Mouse (Mus musculus) embryonic fibroblast, embryonic 13.5 days (primary cell): ENCODE data around the gene Abhd6. TPM values are rescaled to one million over a fixed set of nuclear protein-coding genes. Genes with fewer than 3 reads are reported as not detected.

Experiments used
- H3K27ac ChIP-seq: 2 replicates; pipeline ENCODE4 v1.5.1; 2012; ENCODE audit warnings: low read length, control low read depth, inconsistent platforms; ENCODE audit not compliant: insufficient read depth
- H3K4me1 ChIP-seq: 2 replicates; pipeline ENCODE4 v1.6.1; 2011; ENCODE audit warnings: low read length; ENCODE audit not compliant: control insufficient read depth, insufficient read depth
- H3K4me3 ChIP-seq: 2 replicates; pipeline ENCODE4 v1.5.1; 2011; ENCODE audit warnings: mild to moderate bottlenecking, control low read depth, low read length; ENCODE audit not compliant: insufficient read depth
- CTCF ChIP-seq: IDR thresholded peaks from 2 replicates; pipeline ENCODE4 v1.5.1; 2011; ENCODE audit warnings: mild to moderate bottlenecking, control low read depth, low read length, moderate library complexity, borderline replicate concordance; ENCODE audit not compliant: insufficient read depth
- POLR2A ChIP-seq: IDR thresholded peaks from 2 replicates; pipeline ENCODE4 v1.6.1; 2011; ENCODE audit warnings: low read depth, mild to moderate bottlenecking, control low read depth, low read length, moderate library complexity
- polyA plus RNA-seq: library from polyadenylated mRNA; stranded (reverse); fragments of >200 nt; gene quantifications from 2 replicates; pipeline ENCODE4 v1.2.4, GENCODE M21; 2011; ENCODE audit warnings: low read depth; ENCODE audit not compliant: missing spikeins, insufficient read length

Gene Abhd6
- polyA plus RNA-seq, 1 experiment: 6.4 TPM

DNA sequence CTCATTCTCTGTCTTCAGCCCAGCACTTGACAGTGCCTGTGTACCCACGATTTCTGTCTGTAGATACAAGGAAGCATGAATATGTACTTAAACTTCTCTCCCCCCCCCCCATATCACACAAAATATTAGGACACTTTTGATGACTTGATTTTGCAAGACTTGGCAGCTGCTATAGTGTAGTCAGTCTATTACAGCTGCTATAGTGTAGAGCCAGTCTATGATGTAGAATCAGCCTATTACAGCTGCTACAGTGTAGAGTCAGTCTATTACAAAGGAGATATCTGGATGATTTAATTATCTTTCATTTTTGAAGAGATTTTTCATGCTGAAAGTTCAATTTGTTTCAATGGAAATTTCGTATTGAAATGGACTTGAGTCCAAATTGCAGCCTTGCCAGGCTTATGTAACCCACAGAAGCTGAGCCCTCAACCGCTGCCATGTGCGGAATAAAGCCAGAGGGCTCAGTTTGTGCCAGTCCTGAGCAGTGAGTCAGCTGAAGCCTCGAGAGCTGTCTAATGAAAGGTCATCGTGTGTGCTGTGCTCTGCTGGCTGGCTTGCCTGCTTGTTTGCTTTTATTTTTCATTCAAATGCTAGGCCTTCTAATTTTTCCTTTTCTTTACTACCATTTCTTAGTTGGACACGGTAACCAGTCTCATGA, 36.2 kb downstream of the Abhd6 start:
- no peak for TF ChIP-seq CTCF
- no peak for TF ChIP-seq POLR2A
- H3K4me1 ChIP-seq: no peaks in the 10 kb centered on the region
- no peak overlapping the region for H3K27ac ChIP-seq
- no peak overlapping the region for H3K4me3 ChIP-seq

DNA sequence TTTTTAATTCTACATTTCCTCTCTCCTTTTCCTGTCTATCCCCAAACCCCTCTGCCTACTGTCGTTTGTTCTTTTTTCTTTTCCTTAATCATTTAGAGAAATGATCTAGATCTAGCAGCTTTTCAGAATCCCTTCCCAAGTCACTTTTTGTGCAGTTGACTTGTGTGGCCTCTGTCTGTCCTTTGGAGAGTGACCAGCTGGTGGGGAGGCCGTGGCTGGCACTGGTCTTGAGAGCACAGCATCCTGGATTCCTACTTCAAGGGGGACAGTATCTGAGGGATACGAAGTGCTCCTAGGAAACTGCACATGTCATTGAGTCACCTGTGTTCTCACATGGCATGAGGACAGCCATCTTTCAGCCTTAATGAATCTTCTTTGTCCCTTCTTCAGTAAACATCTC, 37.5 kb downstream of the Abhd6 start:
- Histone ChIP-seq H3K4me3 (no peak overlapping the region), H3K4me1 (no peaks in the 10 kb centered on the region), H3K27ac (no peak overlapping the region)
- TF ChIP-seq CTCF (no peak), POLR2A (no peak)

DNA sequence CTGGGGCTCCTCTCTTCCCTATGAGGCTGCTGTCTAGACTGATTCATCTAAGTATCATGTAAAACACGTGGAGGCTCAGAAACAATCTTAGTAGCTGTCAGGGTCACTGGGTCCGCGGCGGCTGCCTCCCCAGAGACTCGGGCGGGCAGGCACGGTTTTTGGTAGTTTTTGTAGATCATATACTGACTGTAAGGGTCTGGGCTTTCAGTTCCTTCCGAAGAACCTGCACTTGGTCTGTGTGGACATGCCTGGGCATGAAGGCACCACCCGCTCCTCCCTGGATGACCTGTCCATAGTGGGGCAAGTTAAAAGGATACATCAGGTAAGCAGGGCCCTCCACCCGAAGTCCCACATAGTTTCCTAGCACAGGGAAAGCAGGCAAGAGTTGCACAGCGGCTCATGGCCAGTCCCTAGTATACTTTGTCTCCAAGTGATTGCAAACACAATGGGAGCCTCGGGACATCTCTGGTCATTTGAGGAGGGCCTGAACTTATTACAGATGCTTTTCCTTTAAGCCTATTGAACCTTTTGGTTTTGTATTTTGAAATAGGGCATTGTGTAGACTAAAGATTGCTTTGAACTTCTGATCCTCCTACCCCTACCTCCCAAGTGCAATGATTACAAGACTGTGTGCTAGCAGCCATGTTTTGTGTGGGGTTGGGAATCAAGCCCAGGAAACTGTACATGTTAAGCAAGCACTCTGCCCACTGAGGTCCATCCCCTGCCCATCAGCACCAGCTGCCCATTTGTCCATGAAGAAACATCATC, 38.4 kb downstream of the Abhd6 start:
- no peak for TF ChIP-seq CTCF
- no peak for TF ChIP-seq POLR2A
- H3K4me1 ChIP-seq: no peaks in the 10 kb centered on the region
- H3K27ac ChIP-seq: no peak overlapping the region
- no peak overlapping the region for H3K4me3 ChIP-seq

DNA sequence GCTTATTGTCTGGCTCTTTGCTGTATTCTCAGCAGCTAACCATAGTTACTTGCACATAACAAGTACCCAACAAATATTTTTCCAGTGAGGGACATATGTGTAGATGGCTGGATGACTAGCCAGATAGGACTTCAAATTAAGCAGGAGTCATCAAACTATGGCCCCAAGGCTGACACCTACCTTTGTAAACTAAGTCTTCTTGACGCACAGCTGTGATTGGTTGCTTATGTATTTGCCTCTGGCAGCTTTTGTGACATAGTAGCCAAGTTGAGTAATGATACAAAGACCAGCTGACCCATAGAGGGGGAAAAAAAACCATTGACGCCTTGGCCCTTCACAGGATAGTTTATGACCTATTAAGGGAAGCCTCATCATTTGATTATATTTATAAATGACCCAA, 39.4 kb downstream of the Abhd6 start:
- H3K27ac ChIP-seq: no peak overlapping the region
- no peaks in the 10 kb centered on the region for H3K4me1 ChIP-seq
- no peak overlapping the region for H3K4me3 ChIP-seq
- TF ChIP-seq POLR2A: no peak
- TF ChIP-seq CTCF: no peak

DNA sequence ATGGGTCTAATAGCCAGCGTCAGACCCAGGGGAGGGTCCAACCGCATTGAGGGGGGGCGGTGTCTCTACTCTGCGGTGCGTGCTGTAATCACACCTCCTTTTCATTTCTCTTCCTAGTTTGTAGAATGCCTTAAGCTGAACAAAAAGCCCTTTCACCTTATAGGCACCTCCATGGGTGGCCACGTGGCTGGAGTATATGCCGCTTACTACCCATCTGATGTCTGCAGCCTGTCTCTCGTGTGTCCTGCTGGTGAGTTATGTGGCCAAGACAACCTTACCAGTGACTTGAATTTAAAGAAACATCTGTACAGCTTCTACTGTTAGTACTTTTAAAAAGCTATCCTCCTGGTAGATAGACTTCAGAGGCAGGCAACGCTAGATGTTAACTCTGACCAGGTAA, 39.9 kb downstream of the Abhd6 start:
- H3K4me3 ChIP-seq: no peak overlapping the region
- TF ChIP-seq CTCF (no peak), POLR2A (no peak)
- no peaks in the 10 kb centered on the region for H3K4me1 ChIP-seq
- no peak overlapping the region for H3K27ac ChIP-seq

- H3K4me1 ChIP-seq: no peaks in the 10 kb centered on the region
- no peak overlapping the region for H3K4me3 ChIP-seq
- H3K27ac ChIP-seq: no peak overlapping the region
- no peak for TF ChIP-seq CTCF
- TF ChIP-seq POLR2A: no peak
Observed at GRCm38 (mm10) chr14:8044330-8044729, 41.6 kb downstream of the Abhd6 start.

- no peak overlapping the region for H3K4me3 ChIP-seq
- no peak overlapping the region for H3K27ac ChIP-seq
- no peaks in the 10 kb centered on the region for H3K4me1 ChIP-seq
- no peak for TF ChIP-seq CTCF
- no peak for TF ChIP-seq POLR2A
Observed at GRCm38 (mm10) chr14:8044786-8045185, 42.1 kb downstream of the Abhd6 start.

- Histone ChIP-seq H3K27ac (no peak overlapping the region), H3K4me1 (no peaks in the 10 kb centered on the region), H3K4me3 (no peak overlapping the region)
- no peak for TF ChIP-seq CTCF
- TF ChIP-seq POLR2A: no peak
Observed at GRCm38 (mm10) chr14:8045187-8045846, 42.6 kb downstream of the Abhd6 start.

DNA sequence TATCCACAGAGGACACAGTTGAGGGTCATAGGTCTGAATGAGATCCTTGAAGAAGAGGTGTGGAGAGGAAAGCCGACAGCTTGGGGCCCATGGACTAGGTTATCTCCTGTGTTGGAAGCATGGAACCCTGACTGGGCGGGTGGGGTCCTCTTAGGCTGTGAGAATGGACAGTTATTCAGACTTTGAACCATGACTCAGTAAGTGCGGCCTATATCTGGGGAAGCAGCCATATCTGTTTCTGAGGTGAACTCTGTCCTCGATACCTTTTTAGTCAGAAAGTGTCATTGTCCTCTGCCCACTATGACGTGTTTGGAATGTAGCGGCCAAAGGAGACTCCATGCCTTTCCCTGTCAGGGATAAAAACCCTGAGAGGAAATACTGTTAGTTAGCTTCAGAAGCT, 44.1 kb downstream of the Abhd6 start:
- no peak overlapping the region for H3K27ac ChIP-seq
- no peaks in the 10 kb centered on the region for H3K4me1 ChIP-seq
- H3K4me3 ChIP-seq: no peak overlapping the region
- TF ChIP-seq CTCF: no peak
- no peak for TF ChIP-seq POLR2A

DNA sequence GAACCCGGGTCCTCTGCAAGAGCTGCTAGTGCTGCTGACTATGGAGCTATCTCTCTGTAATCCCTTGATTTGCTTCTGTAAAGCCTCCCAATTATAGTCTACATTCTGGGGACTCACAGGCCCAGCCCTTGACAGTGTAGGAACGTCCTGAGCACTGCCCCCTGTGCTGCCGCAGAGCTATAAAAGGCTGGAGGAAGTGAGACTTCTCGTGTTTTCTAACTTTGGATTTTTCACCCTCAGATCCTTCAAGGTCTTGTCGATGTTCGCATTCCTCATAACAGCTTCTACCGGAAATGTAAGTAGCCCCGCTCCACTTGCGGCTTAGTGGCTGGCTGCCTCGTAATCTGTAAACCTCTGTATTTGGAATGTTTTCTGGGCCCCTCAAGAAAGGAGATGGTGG, 46.6 kb downstream of the Abhd6 start:
- Histone ChIP-seq H3K4me1 (no peaks in the 10 kb centered on the region), H3K4me3 (no peak overlapping the region), H3K27ac (no peak overlapping the region)
- TF ChIP-seq CTCF (no peak), POLR2A (no peak)
